Mouse (Mus musculus) liver, embryonic 14.5 days (tissue): ENCODE data around the gene Ano5. TPM values are rescaled to one million over a fixed set of nuclear protein-coding genes. Genes with fewer than 3 reads are reported as not detected.

Source experiments
- ATAC-seq: fragments of 200-750 bp; cut with Nextera tagmentation; 2 replicates; pipeline ENCODE4 v1.8.0; 2017; ENCODE audit warnings: moderate number of reproducible peaks, mild to moderate bottlenecking, moderate library complexity; ENCODE audit not compliant: insufficient read depth
- DNase-seq, 3 experiments: peaks; one replicate each; pipeline ENCODE4 v3.0.0-alpha.2; 2012 to 2013; ENCODE audit warnings: low read depth in 3 of 3, low spot score in 3 of 3
- H3K27ac ChIP-seq: fragments of 300-500 bp; sonication (generic); 2 replicates; pipeline ENCODE4 v1.5.1; 2014; ENCODE audit warnings: moderate library complexity, mild to moderate bottlenecking, control low read depth, inconsistent platforms
- H3K27me3 ChIP-seq: fragments of 300-500 bp; sonication (generic); 2 replicates; pipeline ENCODE4 v1.6.1; 2014; ENCODE audit warnings: mild to moderate bottlenecking, low read length, moderate library complexity; ENCODE audit not compliant: control insufficient read depth, insufficient read depth
- H3K36me3 ChIP-seq: fragments of 300-500 bp; sonication (generic); replicated peaks from 2 replicates; pipeline ENCODE4 v1.6.1; 2014; ENCODE audit warnings: low read depth; ENCODE audit not compliant: control insufficient read depth, insufficient read depth
- H3K4me1 ChIP-seq, 2 experiments: fragments of 200-500 bp in 1 of 2; fragments of 300-500 bp in 1 of 2; sonication (generic) in 1 of 2; replicated peaks; 2 replicates each; pipeline ENCODE4 v1.6.1; 2012 to 2014; ENCODE audit warnings: antibody characterized with exemption in 1 of 2, inconsistent platforms in 1 of 2, low read length in 1 of 2; ENCODE audit not compliant: control insufficient read depth in 2 of 2, insufficient read depth in 2 of 2
- H3K4me2 ChIP-seq: fragments of 300-500 bp; sonication (generic); 2 replicates; pipeline ENCODE4 v1.6.1; 2014; ENCODE audit warnings: low read depth, mild to moderate bottlenecking, control low read depth, moderate library complexity
- H3K4me3 ChIP-seq, 2 experiments: fragments of 200-500 bp in 1 of 2; fragments of 300-500 bp in 1 of 2; sonication (generic) in 1 of 2; 2 replicates each; pipeline ENCODE4 v1.5.1; 2012 to 2014; ENCODE audit warnings: low read depth in 2 of 2, low read length in 2 of 2, mild to moderate bottlenecking in 2 of 2, control low read depth in 1 of 2, inconsistent platforms in 1 of 2, moderate library complexity in 1 of 2; ENCODE audit not compliant: insufficient read depth in 1 of 2
- H3K9ac ChIP-seq: fragments of 300-500 bp; sonication (generic); replicated peaks from 2 replicates; pipeline ENCODE4 v1.6.1; 2014; ENCODE audit warnings: mild to moderate bottlenecking, control low read depth, moderate library complexity
- H3K9me3 ChIP-seq: fragments of 300-500 bp; sonication (generic); 2 replicates; pipeline ENCODE4 v1.6.1; 2016; ENCODE audit warnings: low read length, mixed read lengths; ENCODE audit not compliant: control insufficient read depth
- CTCF ChIP-seq: IDR thresholded peaks from 2 replicates; pipeline ENCODE4 v1.5.1; 2016; ENCODE audit warnings: antibody characterized with exemption, low read depth, control low read depth
- EP300 ChIP-seq: IDR thresholded peaks from 2 replicates; pipeline ENCODE4 v1.6.1; 2016; ENCODE audit warnings: antibody characterized with exemption, low read depth
- WGBS: fragments of 180-500 bp; shearing (Covaris S2); extraction: QIAGEN DNeasy Blood & Tissue Kit; methylation state at CpG from one replicate; pipeline ENCODE4 v1.1.7; 2014; ENCODE audit not compliant: insufficient replicate concordance; 5-methylcytosine and 5-hydroxymethylcytosine counted together
- polyA plus RNA-seq, 2 experiments: library from polyadenylated mRNA; depleted of rRNA in 1 of 2; stranded (reverse) in 1 of 2; unstranded in 1 of 2; fragments of >200 nt; fragmentation: Nextera tagmentation in 1 of 2; extraction: Ambion mirVana in 1 of 2; gene quantifications; 2 replicates each; pipeline versions ENCODE4 v1.2.1 to v1.2.3; 2012 to 2014

The Ano5 gene
- polyA plus RNA-seq, 2 experiments: not detected

DNA sequence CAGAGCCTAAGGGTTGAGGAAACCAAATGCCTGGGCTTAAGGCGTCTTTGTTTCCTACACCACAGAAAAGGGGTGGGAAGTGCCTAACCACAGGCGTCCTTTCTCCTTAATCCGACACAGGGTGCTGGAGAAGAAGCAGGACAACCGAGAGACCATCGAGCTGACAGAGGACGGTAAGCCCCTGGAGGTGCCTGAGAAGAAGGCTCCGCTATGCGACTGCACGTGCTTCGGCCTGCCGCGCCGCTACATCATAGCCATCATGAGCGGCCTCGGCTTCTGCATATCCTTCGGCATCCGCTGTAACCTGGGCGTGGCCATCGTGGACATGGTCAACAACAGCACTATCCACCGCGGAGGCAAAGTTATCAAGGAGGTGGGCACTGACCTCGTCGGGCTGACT is 114.3 kb downstream of the Ano5 start:
- Histone ChIP-seq H3K27ac (no peak overlapping the region), H3K4me2 (no peak overlapping the region), H3K27me3 (peaks cover 58% of the 10 kb centered on the region), H3K4me1 (no peaks in the 10 kb centered on the region), H3K9me3 (no peaks in the 10 kb centered on the region), H3K36me3 (no peaks in the 10 kb centered on the region), H3K9ac (no peak overlapping the region), H3K4me3 (no peak overlapping the region)
- no peak for ATAC-seq
- WGBS: 2% methylated on average over 23 of the region's 23 CpGs
- TF ChIP-seq CTCF (no peak), EP300 (no peak)
- DNase-seq: no peak

GRCm38 (mm10) chr7:51625591-51626255 is 114.9 kb downstream of the Ano5 start:
- DNase-seq: no peak

DNA sequence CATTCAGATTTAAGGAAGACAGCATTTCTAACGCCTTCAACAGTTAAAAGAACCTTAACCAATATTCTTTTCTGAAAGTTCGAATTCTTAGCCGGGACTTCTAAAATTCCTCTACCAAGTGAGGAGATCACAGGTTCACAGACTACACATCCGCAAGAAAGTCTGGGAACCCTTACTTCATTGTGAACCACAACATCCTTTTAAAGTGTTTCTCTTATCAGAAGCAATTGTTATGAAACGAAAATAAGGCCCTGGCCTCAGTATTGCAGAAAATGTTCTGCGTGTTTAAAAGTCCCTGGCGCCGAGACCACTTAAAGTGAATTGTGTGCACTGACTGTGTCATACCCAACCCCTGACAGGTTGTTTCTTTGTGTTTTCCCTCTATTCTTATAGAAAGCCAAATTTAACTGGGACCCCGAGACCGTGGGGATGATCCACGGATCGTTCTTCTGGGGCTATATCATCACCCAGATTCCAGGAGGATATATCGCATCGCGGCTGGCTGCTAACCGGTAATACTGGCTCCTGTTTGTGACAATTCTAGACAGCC is 115.7 kb downstream of the Ano5 start:
- TF ChIP-seq CTCF: no peak
- TF ChIP-seq EP300: no peak
- no peak overlapping the region for H3K4me3 ChIP-seq
- H3K9me3 ChIP-seq: no peaks in the 10 kb centered on the region
- H3K36me3 ChIP-seq: no peaks in the 10 kb centered on the region
- ATAC-seq (no peak), DNase-seq (no peak)
- H3K4me1 ChIP-seq: no peaks in the 10 kb centered on the region
- no peak overlapping the region for H3K9ac ChIP-seq
- no peak overlapping the region for H3K4me2 ChIP-seq
- H3K27me3 ChIP-seq: peaks cover 58% of the 10 kb centered on the region
- WGBS: 4% methylated on average over 16 of the region's 16 CpGs
- no peak overlapping the region for H3K27ac ChIP-seq

More at GRCm38 (mm10) chr7:51625591-51626255, 114.9 kb downstream of the Ano5 start:
- H3K9ac ChIP-seq: no peak overlapping the region
- H3K4me2 ChIP-seq: no peak overlapping the region
- no peak overlapping the region for H3K4me3 ChIP-seq
- ATAC-seq: no peak
- peaks cover 58% of the 10 kb centered on the region for H3K27me3 ChIP-seq
- TF ChIP-seq CTCF: no peak
- TF ChIP-seq EP300: no peak
- 5% methylated on average over 11 of the region's 11 CpGs for WGBS
- H3K27ac ChIP-seq: no peak overlapping the region
- H3K36me3 ChIP-seq: no peaks in the 10 kb centered on the region
- H3K4me1 ChIP-seq: no peaks in the 10 kb centered on the region
- no peaks in the 10 kb centered on the region for H3K9me3 ChIP-seq

DNA sequence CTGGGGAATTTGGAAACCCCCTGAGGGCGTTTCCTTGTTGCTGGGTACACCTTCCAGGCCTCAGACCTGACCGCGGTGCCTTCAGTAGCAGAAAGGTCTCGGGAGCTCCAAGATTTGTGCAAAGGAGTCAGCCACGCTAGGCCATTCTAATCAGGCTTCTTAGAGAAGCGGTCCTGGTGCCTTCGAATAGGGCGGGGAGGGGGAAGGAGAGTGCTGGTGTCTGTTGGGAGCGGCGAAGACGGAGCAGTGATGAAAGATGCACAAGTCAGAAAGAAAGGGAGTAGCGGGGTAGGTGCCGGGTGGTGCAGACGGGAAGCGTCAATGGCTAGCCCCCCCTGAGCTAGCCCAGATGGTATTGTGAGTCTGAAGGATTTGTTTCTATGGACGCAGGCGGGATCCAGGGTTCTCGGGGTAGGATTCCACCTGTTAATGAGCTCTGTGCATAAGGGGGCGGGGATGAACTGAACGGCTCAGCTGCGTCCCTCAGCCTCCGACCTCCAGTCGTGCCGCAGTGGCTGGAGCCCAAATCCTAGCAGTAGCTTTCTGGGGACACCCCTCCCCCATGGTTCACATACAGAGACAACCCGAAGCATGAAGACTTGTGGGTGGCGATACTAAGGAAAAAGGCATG is 116.3 kb downstream of the Ano5 start:
- Histone ChIP-seq H3K36me3 (no peaks in the 10 kb centered on the region), H3K4me1 (no peaks in the 10 kb centered on the region), H3K27ac (no peak overlapping the region), H3K9me3 (no peaks in the 10 kb centered on the region), H3K4me3 (no peak overlapping the region), H3K27me3 (peaks cover 55% of the 10 kb centered on the region), H3K4me2 (no peak overlapping the region), H3K9ac (no peak overlapping the region)
- TF ChIP-seq CTCF (no peak), EP300 (no peak)
- ATAC-seq (no peak), DNase-seq (no peak)
- WGBS: 2% methylated on average over 26 of the region's 26 CpGs

- Histone ChIP-seq H3K9me3 (no peaks in the 10 kb centered on the region), H3K4me1 (no peaks in the 10 kb centered on the region), H3K36me3 (no peaks in the 10 kb centered on the region), H3K9ac (no peak overlapping the region), H3K27ac (no peak overlapping the region), H3K4me2 (no peak overlapping the region), H3K27me3 (peaks cover 49% of the 10 kb centered on the region), H3K4me3 (no peak overlapping the region)
- DNase-seq (no peak), ATAC-seq (no peak)
- WGBS: under 1% methylated on average over 9 of the region's 9 CpGs
- TF ChIP-seq EP300 (no peak), CTCF (no peak)
Measured at GRCm38 (mm10) chr7:51627666-51628065, 116.8 kb downstream of the Ano5 start.
